Mouse (Mus musculus) hindbrain, embryonic 13.5 days (tissue): ENCODE data around the gene Ubash3b. TPM values are rescaled to one million over a fixed set of nuclear protein-coding genes. Genes with fewer than 3 reads are reported as not detected.

Source experiments
- ATAC-seq: fragments of 200-750 bp; cut with Nextera tagmentation; 2 replicates; pipeline ENCODE4 v1.8.0; 2017; ENCODE audit warnings: moderate TSS enrichment; ENCODE audit not compliant: low FRiP score
- H3K27ac ChIP-seq: fragments of 300-500 bp; sonication (generic); 2 replicates; pipeline ENCODE4 v1.5.1; 2015; ENCODE audit warnings: inconsistent platforms, mild to moderate bottlenecking, moderate library complexity
- H3K27me3 ChIP-seq: fragments of 300-500 bp; sonication (generic); 2 replicates; pipeline ENCODE4 v1.6.1; 2015; ENCODE audit warnings: mild to moderate bottlenecking, inconsistent platforms
- H3K36me3 ChIP-seq: fragments of 300-500 bp; sonication (generic); 2 replicates; pipeline ENCODE4 v1.6.1; 2015; ENCODE audit warnings: mild to moderate bottlenecking, inconsistent platforms
- H3K4me1 ChIP-seq: fragments of 300-500 bp; sonication (generic); replicated peaks from 2 replicates; pipeline ENCODE4 v1.6.1; 2015; ENCODE audit warnings: inconsistent platforms
- H3K4me2 ChIP-seq: fragments of 300-500 bp; sonication (generic); 2 replicates; pipeline ENCODE4 v1.6.1; 2015; ENCODE audit warnings: inconsistent platforms, mild to moderate bottlenecking, moderate library complexity
- H3K4me3 ChIP-seq: fragments of 300-500 bp; sonication (generic); 2 replicates; pipeline ENCODE4 v1.5.1; 2015; ENCODE audit warnings: mild to moderate bottlenecking, inconsistent platforms
- H3K9ac ChIP-seq: fragments of 300-500 bp; sonication (generic); 2 replicates; pipeline ENCODE4 v1.6.1; 2015; ENCODE audit warnings: mild to moderate bottlenecking, inconsistent platforms
- H3K9me3 ChIP-seq: fragments of 300-500 bp; sonication (generic); 2 replicates; pipeline ENCODE4 v1.6.1; 2016; ENCODE audit warnings: inconsistent platforms
- WGBS: fragments of 180-500 bp; shearing (Covaris S2); methylation state at CpG from one replicate; pipeline ENCODE4 v1.1.7; 2015; 5-methylcytosine and 5-hydroxymethylcytosine counted together
- polyA plus RNA-seq: library from polyadenylated mRNA; unstranded; fragments of >200 nt; fragmentation: Nextera tagmentation; extraction: Ambion mirVana; gene quantifications from 2 replicates; pipeline ENCODE4 v1.2.1, GENCODE M21; 2015

The Ubash3b gene
- polyA plus RNA-seq, 1 experiment from 2014 or later: 18.2 TPM

- Histone ChIP-seq H3K27ac (no peak overlapping the region), H3K9me3 (no peaks in the 10 kb centered on the region), H3K4me3 (no peak overlapping the region), H3K4me2 (no peak overlapping the region), H3K27me3 (no peaks in the 10 kb centered on the region), H3K9ac (no peak overlapping the region), H3K4me1 (no peaks in the 10 kb centered on the region; the same call in 1 of the 2 replicates), H3K36me3 (no peaks in the 10 kb centered on the region)
- WGBS: 80% methylated on average over 10 of the region's 10 CpGs
- no peak for ATAC-seq
Measured at GRCm38 (mm10) chr9:41102613-41103012, 58.9 kb downstream of the Ubash3b start.

GRCm38 (mm10) chr9:41099897-41100296, 61.6 kb downstream of the Ubash3b start:
- H3K4me2 ChIP-seq: no peak overlapping the region
- H3K27me3 ChIP-seq: no peaks in the 10 kb centered on the region
- ATAC-seq: no peak
- no peaks in the 10 kb centered on the region; the same call in 1 of the 2 replicates for H3K4me1 ChIP-seq
- H3K4me3 ChIP-seq: no peak overlapping the region
- H3K36me3 ChIP-seq: no peaks in the 10 kb centered on the region
- peak overlapping the region; percentile 40; the same call in 1 of the 2 replicates for H3K27ac ChIP-seq
- WGBS: 77% methylated on average over 8 of the region's 8 CpGs
- H3K9me3 ChIP-seq: no peaks in the 10 kb centered on the region
- no peak overlapping the region for H3K9ac ChIP-seq

- no peak overlapping the region for H3K4me3 ChIP-seq
- H3K27me3 ChIP-seq: no peaks in the 10 kb centered on the region
- ATAC-seq: no peak
- no peaks in the 10 kb centered on the region; the same call in 1 of the 2 replicates for H3K4me1 ChIP-seq
- no peak overlapping the region for H3K4me2 ChIP-seq
- 57% methylated on average over 5 of the region's 5 CpGs for WGBS
- no peaks in the 10 kb centered on the region for H3K36me3 ChIP-seq
- H3K27ac ChIP-seq: 0 out of 2 replicates have a peak overlapping the region, but pooled peaks have one; percentile 19
- H3K9ac ChIP-seq: no peak overlapping the region
- no peaks in the 10 kb centered on the region for H3K9me3 ChIP-seq
Measured at GRCm38 (mm10) chr9:41099067-41099466, 62.4 kb downstream of the Ubash3b start.

- Histone ChIP-seq H3K9ac (no peak overlapping the region), H3K4me3 (no peak overlapping the region), H3K27ac (no peak overlapping the region), H3K27me3 (no peaks in the 10 kb centered on the region), H3K9me3 (no peaks in the 10 kb centered on the region), H3K4me2 (no peak overlapping the region), H3K36me3 (no peaks in the 10 kb centered on the region), H3K4me1 (no peaks in the 10 kb centered on the region; the same call in 1 of the 2 replicates)
- WGBS: 84% methylated on average over 6 of the region's 6 CpGs
- no peak for ATAC-seq
Measured at GRCm38 (mm10) chr9:41098065-41098464, 63.4 kb downstream of the Ubash3b start.

GRCm38 (mm10) chr9:41091993-41092392, 69.5 kb downstream of the Ubash3b start:
- Histone ChIP-seq H3K4me1 (0 out of 2 replicates have a peak, but pooled peaks cover 3% of the 10 kb centered on the region), H3K36me3 (no peaks in the 10 kb centered on the region), H3K4me2 (no peak overlapping the region), H3K9me3 (no peaks in the 10 kb centered on the region), H3K4me3 (no peak overlapping the region), H3K27ac (no peak overlapping the region), H3K9ac (no peak overlapping the region), H3K27me3 (no peaks in the 10 kb centered on the region)
- 93% methylated on average over 12 of the region's 12 CpGs for WGBS
- no peak for ATAC-seq

GRCm38 (mm10) chr9:41091187-41091586, 70.3 kb downstream of the Ubash3b start:
- Histone ChIP-seq H3K4me2 (no peak overlapping the region), H3K9ac (no peak overlapping the region), H3K36me3 (no peaks in the 10 kb centered on the region), H3K4me1 (0 out of 2 replicates have a peak, but pooled peaks cover 3% of the 10 kb centered on the region), H3K9me3 (no peaks in the 10 kb centered on the region), H3K4me3 (no peak overlapping the region), H3K27me3 (no peaks in the 10 kb centered on the region), H3K27ac (no peak overlapping the region)
- 85% methylated on average over 7 of the region's 7 CpGs for WGBS
- no peak for ATAC-seq

GRCm38 (mm10) chr9:41087831-41088383, 73.6 kb downstream of the Ubash3b start:
- 88% methylated on average over 9 of the region's 9 CpGs for WGBS
- no peak overlapping the region for H3K27ac ChIP-seq
- no peak overlapping the region for H3K4me3 ChIP-seq
- H3K27me3 ChIP-seq: no peaks in the 10 kb centered on the region
- peaks cover 17% of the 10 kb centered on the region for H3K4me1 ChIP-seq
- no peak overlapping the region for H3K4me2 ChIP-seq
- no peaks in the 10 kb centered on the region for H3K9me3 ChIP-seq
- no peaks in the 10 kb centered on the region for H3K36me3 ChIP-seq
- no peak for ATAC-seq
- H3K9ac ChIP-seq: no peak overlapping the region

GRCm38 (mm10) chr9:41084191-41084901, 77.2 kb downstream of the Ubash3b start:
- H3K27ac ChIP-seq: no peak overlapping the region
- H3K9ac ChIP-seq: 0 out of 2 replicates have a peak overlapping the region, but pooled peaks have one; percentile 24
- H3K4me3 ChIP-seq: no peak overlapping the region
- peaks cover 24% of the 10 kb centered on the region for H3K4me1 ChIP-seq
- no peaks in the 10 kb centered on the region for H3K36me3 ChIP-seq
- no peaks in the 10 kb centered on the region for H3K9me3 ChIP-seq
- H3K27me3 ChIP-seq: no peaks in the 10 kb centered on the region
- H3K4me2 ChIP-seq: no peak overlapping the region
- ATAC-seq: peak; percentile 43; the same call in 1 of the 2 replicates
- WGBS: 54% methylated on average over 11 of the region's 11 CpGs

- no peak overlapping the region for H3K4me2 ChIP-seq
- no peak for ATAC-seq
- H3K4me1 ChIP-seq: peaks cover 33% of the 10 kb centered on the region
- H3K27ac ChIP-seq: no peak overlapping the region
- no peaks in the 10 kb centered on the region for H3K36me3 ChIP-seq
- 85% methylated on average over 6 of the region's 6 CpGs for WGBS
- no peaks in the 10 kb centered on the region for H3K27me3 ChIP-seq
- H3K4me3 ChIP-seq: no peak overlapping the region
- H3K9me3 ChIP-seq: no peaks in the 10 kb centered on the region
- no peak overlapping the region for H3K9ac ChIP-seq
Measured at GRCm38 (mm10) chr9:41083386-41084055, 78.0 kb downstream of the Ubash3b start.

GRCm38 (mm10) chr9:41082891-41083290, 78.6 kb downstream of the Ubash3b start:
- H3K9ac ChIP-seq: no peak overlapping the region
- no peak overlapping the region for H3K27ac ChIP-seq
- H3K4me3 ChIP-seq: no peak overlapping the region
- H3K27me3 ChIP-seq: no peaks in the 10 kb centered on the region
- H3K36me3 ChIP-seq: no peaks in the 10 kb centered on the region
- peaks cover 39% of the 10 kb centered on the region for H3K4me1 ChIP-seq
- no peak overlapping the region for H3K4me2 ChIP-seq
- H3K9me3 ChIP-seq: no peaks in the 10 kb centered on the region
- 92% methylated on average over 3 of the region's 3 CpGs for WGBS
- ATAC-seq: no peak

GRCm38 (mm10) chr9:41080877-41081276, 80.6 kb downstream of the Ubash3b start:
- WGBS: 82% methylated on average over 5 of the region's 5 CpGs
- H3K9ac ChIP-seq: no peak overlapping the region
- no peaks in the 10 kb centered on the region for H3K27me3 ChIP-seq
- H3K4me1 ChIP-seq: peaks cover 58% of the 10 kb centered on the region
- no peak overlapping the region for H3K4me3 ChIP-seq
- no peak overlapping the region for H3K27ac ChIP-seq
- no peak for ATAC-seq
- H3K9me3 ChIP-seq: no peaks in the 10 kb centered on the region
- H3K36me3 ChIP-seq: no peaks in the 10 kb centered on the region
- no peak overlapping the region for H3K4me2 ChIP-seq

- Histone ChIP-seq H3K27me3 (no peaks in the 10 kb centered on the region), H3K36me3 (no peaks in the 10 kb centered on the region), H3K9me3 (no peaks in the 10 kb centered on the region), H3K4me3 (no peak overlapping the region), H3K9ac (no peak overlapping the region), H3K4me2 (no peak overlapping the region), H3K4me1 (peaks cover 55% of the 10 kb centered on the region), H3K27ac (no peak overlapping the region)
- no peak for ATAC-seq
- WGBS: 69% methylated on average over 14 of the region's 14 CpGs
Measured at GRCm38 (mm10) chr9:41079428-41080155, 81.9 kb downstream of the Ubash3b start.
